Mouse (Mus musculus) cerebellum, adult 2 months (tissue): ENCODE measurements around the gene C130032M10Rik.

ENCODE experiments used
- CTCF ChIP-seq: fragments of 200-500 bp; IDR thresholded peaks from 2 replicates; pipeline ENCODE4 v1.5.1; 2011; ENCODE audit warnings: low read depth, mild to moderate bottlenecking, control low read depth, low read length, moderate library complexity, borderline replicate concordance; ENCODE audit not compliant: insufficient read depth
- POLR2A ChIP-seq: fragments of 200-500 bp; IDR thresholded peaks from 2 replicates; pipeline ENCODE4 v1.6.1; 2011; ENCODE audit warnings: low read length, control low read depth, borderline replicate concordance; ENCODE audit not compliant: insufficient read depth

DNA sequence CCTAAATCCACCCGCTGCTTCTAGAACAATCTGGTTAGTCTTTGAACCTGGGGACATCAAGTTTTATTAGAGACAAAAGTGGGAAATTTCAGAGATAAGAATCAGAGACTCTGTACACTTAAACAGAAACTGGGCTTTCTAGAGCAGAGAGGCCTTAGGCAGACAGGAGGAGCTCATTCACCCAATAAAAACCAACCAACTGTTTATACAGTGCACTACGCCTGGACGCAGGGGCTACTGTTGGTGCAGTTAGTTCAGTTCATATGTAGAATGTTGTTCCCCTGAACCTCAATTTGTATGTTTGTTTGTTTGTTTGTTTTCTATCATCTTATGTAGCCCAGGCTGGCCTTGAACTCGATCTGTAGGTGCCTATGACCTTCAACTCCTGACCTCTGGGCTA is 28.7 kb upstream of the C130032M10Rik start:
- no peak for TF ChIP-seq POLR2A
- TF ChIP-seq CTCF: no peak
